Mouse (Mus musculus): Measurements from ENCODE around the gene Nckap1. TPM values are rescaled to one million over a fixed set of nuclear protein-coding genes. Genes with fewer than 3 reads are reported as not detected.

Nckap1 gene
- total and polyA plus RNA-seq, 2 experiments from 2014 or later = 34.5 to 90.0 TPM

- Histone ChIP-seq H3K36me3 (replicated peaks; ENCODE audit: control insufficient read depth, insufficient read depth, low read length) (no peaks in the 10 kb centered on the region), H3K4me2 (ENCODE audit: low read depth, low read length) (no peak overlapping the region), H3K9ac (replicated peaks; ENCODE audit: low read depth, low read length) (no peak overlapping the region), H3K27ac (ENCODE audit: low read depth) (no peak overlapping the region), H3K4me3 (ENCODE audit: low read depth, low read length) (no peak overlapping the region), H3K9me3 (replicated peaks; ENCODE audit: control insufficient read depth, low read length) (no peaks in the 10 kb centered on the region), H3K27me3 (ENCODE audit: control insufficient read depth, insufficient read depth, low read length) (no peaks in the 10 kb centered on the region), H3K4me1 (ENCODE audit: control insufficient read depth, insufficient read depth) (0 out of 2 replicates have a peak, but pooled peaks cover 4% of the 10 kb centered on the region)
- WGBS = 82% methylated on average over 5 of the region's 5 CpGs
- TF ChIP-seq CTCF (IDR thresholded peaks at IDR 0.05; ENCODE audit: low read depth) (no peak), EP300 (IDR thresholded peaks at IDR 0.05; ENCODE audit: low read depth) (no peak)
- DNase-seq (ENCODE audit: low spot score) (no peak), ATAC-seq (ENCODE audit: insufficient read depth, low read depth) (no peak)
These were observed 96.2 kb downstream of the Nckap1 start for GRCm38 (mm10) chr2:80484951-80485350.

DNA sequence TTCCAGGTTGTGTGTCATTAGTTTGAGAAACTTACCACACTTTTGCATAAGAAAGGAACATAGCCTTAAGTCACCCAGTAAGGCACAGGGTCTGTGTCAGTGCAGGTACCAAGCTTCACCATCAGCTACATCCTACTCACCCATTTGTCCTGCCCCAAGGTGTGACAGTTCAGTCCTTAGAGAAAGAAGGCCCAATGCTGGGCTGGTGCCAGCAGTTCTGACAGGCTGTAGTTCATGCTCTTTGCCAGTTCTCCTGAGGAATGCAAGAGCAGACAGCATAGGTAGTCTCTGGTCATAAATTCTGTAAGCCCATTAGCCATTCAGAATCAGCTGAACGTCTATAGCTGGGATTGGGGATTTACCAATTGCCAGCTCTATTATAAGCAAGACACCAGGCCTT, 105.3 kb downstream of the Nckap1 start:
- DNase-seq (ENCODE audit: low spot score) (no peak), ATAC-seq (ENCODE audit: insufficient read depth, low read depth) (no peak)
- no peak for TF ChIP-seq EP300 (IDR thresholded peaks at IDR 0.05; ENCODE audit: low read depth)
- TF ChIP-seq CTCF (IDR thresholded peaks at IDR 0.05; ENCODE audit: low read depth) = no peak
- Histone ChIP-seq H3K27ac (ENCODE audit: low read depth) (no peak overlapping the region), H3K9me3 (replicated peaks; ENCODE audit: control insufficient read depth, low read length) (no peaks in the 10 kb centered on the region), H3K9ac (replicated peaks; ENCODE audit: low read depth, low read length) (no peak overlapping the region), H3K4me3 (ENCODE audit: low read depth, low read length) (no peak overlapping the region), H3K27me3 (ENCODE audit: control insufficient read depth, insufficient read depth, low read length) (no peaks in the 10 kb centered on the region), H3K4me2 (ENCODE audit: low read depth, low read length) (no peak overlapping the region), H3K4me1 (ENCODE audit: control insufficient read depth, insufficient read depth) (no peaks in the 10 kb centered on the region), H3K36me3 (replicated peaks; ENCODE audit: control insufficient read depth, insufficient read depth, low read length) (no peaks in the 10 kb centered on the region)
- WGBS = 56% methylated on average over 1 of the region's 1 CpGs

DNA sequence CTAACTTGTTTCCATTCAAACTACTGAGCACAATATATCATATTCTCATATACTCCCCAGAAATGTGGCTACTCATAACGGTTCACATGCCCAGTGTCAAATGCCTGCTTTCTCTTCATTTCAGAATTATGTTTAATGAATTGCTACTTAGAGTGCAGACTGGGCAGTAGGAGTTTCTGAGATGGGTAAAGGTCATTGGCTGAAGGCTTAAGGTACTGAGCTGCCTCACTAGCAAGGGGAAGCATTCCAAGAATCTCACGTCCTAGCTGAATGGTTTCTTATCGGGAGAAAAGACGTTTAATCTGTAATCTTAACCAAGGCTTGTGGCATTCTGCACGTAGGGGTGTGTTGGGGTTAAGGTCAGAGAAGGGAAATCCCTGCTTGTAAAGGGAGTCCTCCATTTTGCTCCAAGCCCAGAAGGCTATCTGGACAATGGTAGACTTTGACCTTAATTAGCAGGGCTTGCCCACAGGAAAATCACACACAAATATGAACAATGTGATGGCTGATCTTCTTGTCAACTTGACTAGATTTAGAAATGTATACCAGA, 106.9 kb downstream of the Nckap1 start:
- H3K4me3 ChIP-seq (ENCODE audit: low read depth, low read length) = no peak overlapping the region
- H3K4me1 ChIP-seq (ENCODE audit: control insufficient read depth, insufficient read depth) = no peaks in the 10 kb centered on the region
- no peaks in the 10 kb centered on the region for H3K9me3 ChIP-seq (replicated peaks; ENCODE audit: control insufficient read depth, low read length)
- no peak for TF ChIP-seq CTCF (IDR thresholded peaks at IDR 0.05; ENCODE audit: low read depth)
- TF ChIP-seq EP300 (IDR thresholded peaks at IDR 0.05; ENCODE audit: low read depth) = no peak
- no peak for ATAC-seq (ENCODE audit: insufficient read depth, low read depth)
- no peaks in the 10 kb centered on the region for H3K27me3 ChIP-seq (ENCODE audit: control insufficient read depth, insufficient read depth, low read length)
- no peak for DNase-seq (ENCODE audit: low spot score)
- H3K36me3 ChIP-seq (replicated peaks; ENCODE audit: control insufficient read depth, insufficient read depth, low read length) = no peaks in the 10 kb centered on the region
- no peak overlapping the region for H3K4me2 ChIP-seq (ENCODE audit: low read depth, low read length)
- no peak overlapping the region for H3K9ac ChIP-seq (replicated peaks; ENCODE audit: low read depth, low read length)
- no peak overlapping the region for H3K27ac ChIP-seq (ENCODE audit: low read depth)
- 29% methylated on average over 5 of the region's 5 CpGs for WGBS

- H3K9me3 ChIP-seq (replicated peaks; ENCODE audit: control insufficient read depth, low read length) = no peaks in the 10 kb centered on the region
- no peak for ATAC-seq (ENCODE audit: insufficient read depth, low read depth)
- no peak overlapping the region for H3K4me2 ChIP-seq (ENCODE audit: low read depth, low read length)
- TF ChIP-seq CTCF (IDR thresholded peaks at IDR 0.05; ENCODE audit: low read depth) (no peak), EP300 (IDR thresholded peaks at IDR 0.05; ENCODE audit: low read depth) (no peak)
- DNase-seq (ENCODE audit: low spot score) = no peak
- no peak overlapping the region for H3K9ac ChIP-seq (replicated peaks; ENCODE audit: low read depth, low read length)
- no peaks in the 10 kb centered on the region for H3K27me3 ChIP-seq (ENCODE audit: control insufficient read depth, insufficient read depth, low read length)
- H3K27ac ChIP-seq (ENCODE audit: low read depth) = no peak overlapping the region
- 71% methylated on average over 16 of the region's 16 CpGs for WGBS
- no peak overlapping the region for H3K4me3 ChIP-seq (ENCODE audit: low read depth, low read length)
- no peaks in the 10 kb centered on the region for H3K36me3 ChIP-seq (replicated peaks; ENCODE audit: control insufficient read depth, insufficient read depth, low read length)
- no peaks in the 10 kb centered on the region for H3K4me1 ChIP-seq (ENCODE audit: control insufficient read depth, insufficient read depth)
These were observed 115.0 kb downstream of the Nckap1 start for GRCm38 (mm10) chr2:80465991-80466821.

DNA sequence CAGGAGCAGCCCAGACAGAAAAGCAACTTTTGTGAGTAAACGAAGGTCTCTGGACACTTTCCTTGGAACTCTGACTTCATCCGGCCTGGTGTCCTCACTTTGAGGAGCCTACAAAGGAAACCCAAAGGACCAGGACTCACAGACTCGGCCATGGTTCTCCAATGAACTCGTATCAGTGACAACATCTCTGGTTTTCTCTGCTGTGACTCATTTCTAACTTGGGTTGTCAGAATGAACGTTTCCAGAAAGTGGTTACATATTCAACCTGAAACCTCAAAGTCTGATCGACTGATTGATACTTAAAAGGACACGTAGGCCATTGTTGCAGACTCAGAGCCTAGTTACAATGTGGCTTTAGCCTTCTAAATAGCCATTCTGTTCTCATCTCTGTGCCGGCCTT, 119.4 kb downstream of the Nckap1 start:
- DNase-seq (ENCODE audit: low spot score) = no peak
- 76% methylated on average over 8 of the region's 8 CpGs for WGBS
- H3K9me3 ChIP-seq (replicated peaks; ENCODE audit: control insufficient read depth, low read length) = no peaks in the 10 kb centered on the region
- H3K4me1 ChIP-seq (ENCODE audit: control insufficient read depth, insufficient read depth) = no peaks in the 10 kb centered on the region
- no peak overlapping the region for H3K4me2 ChIP-seq (ENCODE audit: low read depth, low read length)
- no peak overlapping the region for H3K4me3 ChIP-seq (ENCODE audit: low read depth, low read length)
- H3K9ac ChIP-seq (replicated peaks; ENCODE audit: low read depth, low read length) = no peak overlapping the region
- H3K36me3 ChIP-seq (replicated peaks; ENCODE audit: control insufficient read depth, insufficient read depth, low read length) = no peaks in the 10 kb centered on the region
- no peak overlapping the region for H3K27ac ChIP-seq (ENCODE audit: low read depth)
- TF ChIP-seq CTCF (IDR thresholded peaks at IDR 0.05; ENCODE audit: low read depth) (no peak), EP300 (IDR thresholded peaks at IDR 0.05; ENCODE audit: low read depth) (no peak)
- no peaks in the 10 kb centered on the region for H3K27me3 ChIP-seq (ENCODE audit: control insufficient read depth, insufficient read depth, low read length)
- no peak for ATAC-seq (ENCODE audit: insufficient read depth, low read depth)

MicroRNAs within 50 kb of the gene (microRNA counts, 519-probe panel; counts per million panel counts)
- microRNA mmu-miR-684 = not detected

Small RNA genes lying within 50 kb of the gene (microRNA-seq; reads per million reads assigned to microRNA genes)
- not detected for gene Mir684-1

Other genes starting within 250 kb of the Nckap1 start
- 4.3 and 6.0 TPM in 2 replicates for gene Frzb, start 133.8 kb downstream of the Nckap1 start, total RNA-seq (2014; rRNA removed; ENCODE audit: low replicate concordance)
- gene Frzb, start 133.8 kb downstream of the Nckap1 start, polyA plus RNA-seq (2015; fragmentation: Nextera tagmentation; extraction: Ambion mirVana) = 5.0 TPM in 2 replicates
- 5.1 and 11.0 TPM in 2 replicates for gene Dusp19, start 35.7 kb upstream of the Nckap1 start, total RNA-seq (2014; rRNA removed; ENCODE audit: low replicate concordance)
- gene Dusp19, start 35.7 kb upstream of the Nckap1 start, polyA plus RNA-seq (2015; fragmentation: Nextera tagmentation; extraction: Ambion mirVana) = 9.1 and 10.3 TPM in 2 replicates
- gene Nup35, start 35.9 kb upstream of the Nckap1 start, total RNA-seq (2014; rRNA removed; ENCODE audit: low replicate concordance) = 7.1 and 15.0 TPM in 2 replicates
- 9.1 and 10.7 TPM in 2 replicates for gene Nup35, start 35.9 kb upstream of the Nckap1 start, polyA plus RNA-seq (2015; fragmentation: Nextera tagmentation; extraction: Ambion mirVana)

Data from heart, postnatal 0 days (tissue).